Mouse (Mus musculus) lung, embryonic 16.5 days (tissue): ENCODE results near the gene Zfhx3. TPM values are rescaled to one million over a fixed set of nuclear protein-coding genes. Genes with fewer than 3 reads are reported as not detected.
A peak's percentile ranks its signal among the peaks of the same experiment; 100 is the strongest.

Experiments used
- ATAC-seq: fragments of 200-750 bp; cut with Nextera tagmentation; 2 replicates; pipeline ENCODE4 v1.8.0; 2017; ENCODE audit warnings: low read depth, mild to moderate bottlenecking, moderate library complexity
- H3K27ac ChIP-seq: fragments of 300-500 bp; sonication (generic); 2 replicates; pipeline ENCODE4 v1.5.1; 2014; ENCODE audit warnings: mild to moderate bottlenecking, control low read depth, low read length
- H3K27me3 ChIP-seq: fragments of 300-500 bp; sonication (generic); 2 replicates; pipeline ENCODE4 v1.6.1; 2014; ENCODE audit warnings: low read depth, low read length, mixed read lengths; ENCODE audit not compliant: control insufficient read depth, insufficient read depth
- H3K36me3 ChIP-seq: fragments of 300-500 bp; sonication (generic); 2 replicates; pipeline ENCODE4 v1.6.1; 2014; ENCODE audit warnings: low read length; ENCODE audit not compliant: control insufficient read depth, insufficient read depth
- H3K4me1 ChIP-seq: fragments of 300-500 bp; sonication (generic); replicated peaks from 2 replicates; pipeline ENCODE4 v1.6.1; 2014; ENCODE audit warnings: low read length, mixed read lengths; ENCODE audit not compliant: control insufficient read depth, insufficient read depth
- H3K4me2 ChIP-seq: fragments of 300-500 bp; sonication (generic); 2 replicates; pipeline ENCODE4 v1.6.1; 2014; ENCODE audit warnings: low read depth, low read length, control low read depth
- H3K4me3 ChIP-seq: fragments of 300-500 bp; sonication (generic); 2 replicates; pipeline ENCODE4 v1.5.1; 2014; ENCODE audit warnings: mild to moderate bottlenecking, low read length, control low read depth
- H3K9ac ChIP-seq: fragments of 300-500 bp; sonication (generic); 2 replicates; pipeline ENCODE4 v1.6.1; 2014; ENCODE audit warnings: low read length, control low read depth
- H3K9me3 ChIP-seq: fragments of 300-500 bp; sonication (generic); 2 replicates; pipeline ENCODE4 v1.6.1; 2016; ENCODE audit warnings: low read length; ENCODE audit not compliant: control insufficient read depth
- WGBS: fragments of 180-500 bp; shearing (Covaris S2); extraction: QIAGEN DNeasy Blood & Tissue Kit; methylation state at CpG from one replicate; pipeline ENCODE4 v1.1.7; 2014; 5-methylcytosine and 5-hydroxymethylcytosine counted together
- polyA plus RNA-seq: library from polyadenylated mRNA; unstranded; fragments of >200 nt; fragmentation: Nextera tagmentation; extraction: Ambion mirVana; gene quantifications from 2 replicates; pipeline ENCODE4 v1.2.1, GENCODE M21; 2015

The Zfhx3 gene
- polyA plus RNA-seq, 1 experiment from 2014 or later = 12.7 TPM

GRCm38 (mm10) chr8:108829305-108829717 lies 886.9 kb downstream of the Zfhx3 start:
- WGBS = 40% methylated on average over 12 of the region's 12 CpGs
- no peak overlapping the region for H3K27ac ChIP-seq
- H3K9me3 ChIP-seq = no peaks in the 10 kb centered on the region

GRCm38 (mm10) chr8:108835143-108835542 lies 892.7 kb downstream of the Zfhx3 start:
- Histone ChIP-seq H3K9me3 (no peaks in the 10 kb centered on the region), H3K4me3 (no peak overlapping the region), H3K27ac (no peak overlapping the region), H3K4me1 (no peaks in the 10 kb centered on the region), H3K4me2 (no peak overlapping the region), H3K36me3 (no peaks in the 10 kb centered on the region), H3K9ac (no peak overlapping the region), H3K27me3 (no peaks in the 10 kb centered on the region)
- 55% methylated on average over 11 of the region's 11 CpGs for WGBS
- ATAC-seq = peak; percentile 67

More at GRCm38 (mm10) chr8:108829305-108829717, 886.9 kb downstream of the Zfhx3 start:
- Histone ChIP-seq H3K9ac (no peak overlapping the region), H3K4me2 (no peak overlapping the region), H3K27me3 (no peaks in the 10 kb centered on the region), H3K4me1 (peaks cover 5% of the 10 kb centered on the region; the same call in 1 of the 2 replicates), H3K4me3 (no peak overlapping the region), H3K36me3 (no peaks in the 10 kb centered on the region)
- ATAC-seq = peak; percentile 56

GRCm38 (mm10) chr8:108837788-108838187 lies 895.3 kb downstream of the Zfhx3 start:
- Histone ChIP-seq H3K4me3 (no peak overlapping the region), H3K4me1 (no peaks in the 10 kb centered on the region), H3K4me2 (no peak overlapping the region), H3K9ac (no peak overlapping the region), H3K27me3 (no peaks in the 10 kb centered on the region), H3K27ac (no peak overlapping the region), H3K9me3 (no peaks in the 10 kb centered on the region), H3K36me3 (no peaks in the 10 kb centered on the region)
- 32% methylated on average over 10 of the region's 10 CpGs for WGBS
- no peak for ATAC-seq

- Histone ChIP-seq H3K9ac (no peak overlapping the region), H3K36me3 (no peaks in the 10 kb centered on the region), H3K4me1 (no peaks in the 10 kb centered on the region), H3K4me2 (no peak overlapping the region), H3K27me3 (no peaks in the 10 kb centered on the region), H3K4me3 (no peak overlapping the region), H3K27ac (no peak overlapping the region), H3K9me3 (no peaks in the 10 kb centered on the region)
- 90% methylated on average over 6 of the region's 6 CpGs for WGBS
- ATAC-seq = no peak
Measured at GRCm38 (mm10) chr8:108838761-108839160, 896.3 kb downstream of the Zfhx3 start.

- H3K9ac ChIP-seq = no peak overlapping the region
- 87% methylated on average over 4 of the region's 5 CpGs for WGBS
- no peaks in the 10 kb centered on the region; the same call in 1 of the 2 replicates for H3K4me1 ChIP-seq
- H3K4me2 ChIP-seq = no peak overlapping the region
- no peak for ATAC-seq
- no peak overlapping the region for H3K4me3 ChIP-seq
- no peaks in the 10 kb centered on the region for H3K9me3 ChIP-seq
- H3K27me3 ChIP-seq = no peaks in the 10 kb centered on the region
- H3K27ac ChIP-seq = no peak overlapping the region
- H3K36me3 ChIP-seq = peaks cover 4% of the 10 kb centered on the region; the same call in 1 of the 2 replicates
Measured at GRCm38 (mm10) chr8:108842307-108842706, 899.9 kb downstream of the Zfhx3 start.

- Histone ChIP-seq H3K4me1 (no peaks in the 10 kb centered on the region; the same call in 1 of the 2 replicates), H3K4me3 (no peak overlapping the region), H3K9ac (no peak overlapping the region), H3K27me3 (no peaks in the 10 kb centered on the region), H3K9me3 (no peaks in the 10 kb centered on the region), H3K36me3 (peaks cover 4% of the 10 kb centered on the region; the same call in 1 of the 2 replicates), H3K27ac (no peak overlapping the region), H3K4me2 (no peak overlapping the region)
- WGBS = 43% methylated on average over 6 of the region's 6 CpGs
- ATAC-seq = no peak
Measured at GRCm38 (mm10) chr8:108846174-108846573, 903.7 kb downstream of the Zfhx3 start.

GRCm38 (mm10) chr8:108846827-108847226 lies 904.4 kb downstream of the Zfhx3 start:
- H3K4me3 ChIP-seq = no peak overlapping the region
- H3K27ac ChIP-seq = no peak overlapping the region
- H3K9ac ChIP-seq = no peak overlapping the region
- peaks cover 4% of the 10 kb centered on the region; the same call in 1 of the 2 replicates for H3K36me3 ChIP-seq
- H3K4me2 ChIP-seq = no peak overlapping the region
- ATAC-seq = no peak
- no peaks in the 10 kb centered on the region; the same call in 1 of the 2 replicates for H3K4me1 ChIP-seq
- H3K9me3 ChIP-seq = no peaks in the 10 kb centered on the region
- H3K27me3 ChIP-seq = no peaks in the 10 kb centered on the region
- WGBS = 49% methylated on average over 11 of the region's 11 CpGs

- no peaks in the 10 kb centered on the region; the same call in 1 of the 2 replicates for H3K4me1 ChIP-seq
- 63% methylated on average over 2 of the region's 2 CpGs for WGBS
- no peaks in the 10 kb centered on the region for H3K9me3 ChIP-seq
- no peak overlapping the region for H3K9ac ChIP-seq
- no peaks in the 10 kb centered on the region for H3K27me3 ChIP-seq
- no peak overlapping the region for H3K27ac ChIP-seq
- H3K4me2 ChIP-seq = no peak overlapping the region
- H3K4me3 ChIP-seq = no peak overlapping the region
- no peak for ATAC-seq
- H3K36me3 ChIP-seq = peaks cover 4% of the 10 kb centered on the region; the same call in 1 of the 2 replicates
Measured at GRCm38 (mm10) chr8:108847356-108847755, 904.9 kb downstream of the Zfhx3 start.

- peaks cover 9% of the 10 kb centered on the region for H3K4me1 ChIP-seq
- H3K27me3 ChIP-seq = no peaks in the 10 kb centered on the region
- no peak overlapping the region for H3K9ac ChIP-seq
- 73% methylated on average over 3 of the region's 3 CpGs for WGBS
- no peaks in the 10 kb centered on the region for H3K9me3 ChIP-seq
- no peak overlapping the region for H3K4me3 ChIP-seq
- no peak for ATAC-seq
- H3K27ac ChIP-seq = no peak overlapping the region
- no peak overlapping the region for H3K4me2 ChIP-seq
- peaks cover 4% of the 10 kb centered on the region; the same call in 1 of the 2 replicates for H3K36me3 ChIP-seq
Measured at GRCm38 (mm10) chr8:108848484-108848883, 906.0 kb downstream of the Zfhx3 start.

GRCm38 (mm10) chr8:108853028-108853427 lies 910.6 kb downstream of the Zfhx3 start:
- Histone ChIP-seq H3K9ac (no peak overlapping the region), H3K4me3 (no peak overlapping the region), H3K9me3 (no peaks in the 10 kb centered on the region), H3K27ac (no peak overlapping the region), H3K27me3 (no peaks in the 10 kb centered on the region), H3K36me3 (peaks cover 6% of the 10 kb centered on the region; the same call in 1 of the 2 replicates), H3K4me1 (peaks cover 10% of the 10 kb centered on the region), H3K4me2 (no peak overlapping the region)
- 70% methylated on average over 10 of the region's 10 CpGs for WGBS
- no peak for ATAC-seq
